Mouse (Mus musculus): ENCODE measurements at regions not wholly inside any gene's neighbourhood (a gene's known extent, or its start where the extent isn't known, plus 50 kb on each side); places are given as distances from the start of the nearest gene placed in this dataset.
"Not testable (repeated sequence)": the region's sequence is repeated elsewhere in the genome, so short reads cannot be mapped to it uniquely, and the experiment has no call there.

DNA sequence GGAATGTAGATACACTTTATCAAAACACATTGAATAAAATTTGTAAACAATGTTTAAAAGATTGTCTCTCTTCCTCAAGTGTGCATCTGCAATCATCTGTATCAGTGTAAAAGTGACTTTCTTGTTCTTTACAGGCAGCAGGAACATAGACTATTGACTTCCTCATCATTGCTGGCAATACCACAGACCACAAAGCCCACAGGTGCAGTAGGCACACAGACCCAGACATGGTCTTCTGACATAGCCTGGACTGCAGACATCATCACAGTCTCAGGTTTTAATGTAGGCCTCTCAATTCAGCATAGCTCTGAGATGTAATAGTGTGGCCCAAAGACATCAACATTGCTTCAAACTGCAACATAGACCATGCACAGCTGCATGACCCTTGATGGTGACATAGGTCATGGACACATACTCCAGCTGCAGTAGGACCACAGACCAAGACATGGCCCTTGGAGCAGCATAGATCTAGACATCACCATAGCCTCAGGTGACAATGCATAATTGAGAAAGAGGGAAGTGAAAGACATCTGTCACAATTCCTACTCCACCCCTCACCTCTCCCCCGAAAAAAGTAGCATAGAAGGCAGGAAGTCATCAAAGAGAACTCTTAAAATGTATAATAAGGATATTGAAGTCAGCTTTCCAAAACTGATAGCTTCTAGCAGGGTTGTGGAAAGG, 74.1 kb upstream of the Speer2 start:
- intact Hi-C loops (cut with DNase I), result no loop called here
- DNase-seq (ENCODE audit: low spot score in 2 of 2), result no peak

DNA sequence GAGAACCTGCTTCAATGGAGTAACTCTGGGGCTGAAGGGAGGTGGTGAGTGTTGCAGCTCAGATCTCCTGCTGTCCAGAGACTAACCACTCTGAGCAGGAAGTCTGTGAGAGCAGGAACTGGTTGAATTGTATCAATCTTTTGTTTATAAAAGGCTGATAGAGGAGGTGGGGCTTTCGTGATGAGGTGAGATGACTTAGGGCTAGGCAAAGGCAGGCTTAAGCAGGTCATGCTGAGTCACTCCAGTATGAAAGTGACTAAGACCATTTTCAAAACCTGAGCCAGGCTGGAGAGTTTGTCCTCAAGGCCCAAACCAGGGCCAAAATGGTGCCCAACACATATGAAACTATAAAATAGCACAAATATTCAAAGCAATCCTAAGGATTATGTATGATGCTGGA, 80.1 kb upstream of the Speer2 start:
- DNase-seq (ENCODE audit: low spot score in 2 of 2), result no peak
- intact Hi-C loops (cut with DNase I), result no loop called here

DNA sequence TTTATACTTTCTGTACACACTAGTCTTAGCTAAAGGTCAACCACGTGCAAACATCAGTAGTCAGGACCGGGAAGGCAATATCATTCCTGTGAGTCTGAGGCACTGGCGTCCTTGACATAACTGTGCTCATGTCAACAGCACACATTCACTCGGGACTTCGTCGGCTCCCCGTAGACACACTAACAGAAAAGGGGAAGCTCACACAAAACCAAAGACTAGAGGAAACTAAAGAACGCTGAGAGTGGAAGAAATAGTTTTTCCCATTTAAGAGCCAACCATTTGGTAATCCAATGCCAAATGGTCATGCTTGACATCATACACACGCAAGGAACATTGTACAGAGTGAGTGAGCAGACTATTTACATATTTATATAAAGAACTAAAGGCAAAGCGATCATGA, 85.2 kb upstream of the Speer2 start:
- intact Hi-C loops (cut with DNase I), result no loop called here
- no peak for DNase-seq (ENCODE audit: low spot score in 2 of 2)

DNA sequence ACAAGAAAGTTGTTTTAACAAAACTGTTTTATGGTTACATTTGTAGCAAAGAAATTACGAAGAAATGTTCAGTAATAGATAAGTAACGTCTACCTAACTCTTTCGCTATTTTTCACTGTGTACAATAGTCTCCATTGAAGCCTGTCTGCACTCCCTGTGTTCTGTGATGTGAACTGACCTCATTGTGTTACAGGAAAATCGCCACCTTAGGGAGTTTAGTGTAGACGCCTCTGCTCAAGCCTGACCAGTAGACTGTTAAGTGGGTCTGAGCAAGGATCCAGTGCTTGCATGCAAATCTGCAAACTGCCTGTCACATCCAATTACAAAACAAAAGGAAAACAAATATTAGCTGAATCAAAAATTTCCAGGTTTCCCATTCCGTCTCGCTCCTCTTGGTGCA, 85.8 kb upstream of the Speer2 start:
- no peak for DNase-seq (ENCODE audit: low spot score in 2 of 2)
- intact Hi-C loops (cut with DNase I), result no loop called here

DNA sequence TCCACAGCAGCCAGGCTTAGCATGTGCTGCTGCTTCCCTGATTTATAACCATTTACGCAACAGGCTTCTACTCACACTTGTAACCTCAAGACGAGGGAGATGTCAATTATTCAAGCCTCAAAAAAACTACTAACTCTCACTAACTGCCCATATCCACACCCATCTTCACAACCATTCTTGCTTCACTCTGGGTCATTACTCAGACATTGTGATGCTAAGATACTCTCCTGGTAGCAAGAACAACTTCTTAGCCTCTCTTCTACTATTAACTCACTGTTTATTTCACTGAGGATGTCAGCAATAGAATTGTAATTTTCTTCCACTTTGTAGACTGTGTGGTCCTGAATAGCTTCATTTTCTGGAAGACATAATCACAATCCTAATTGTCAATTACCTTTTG, 88.0 kb upstream of the Speer2 start:
- DNase-seq (ENCODE audit: low spot score in 2 of 2), result no peak
- intact Hi-C loops (cut with DNase I), result no loop called here

DNA sequence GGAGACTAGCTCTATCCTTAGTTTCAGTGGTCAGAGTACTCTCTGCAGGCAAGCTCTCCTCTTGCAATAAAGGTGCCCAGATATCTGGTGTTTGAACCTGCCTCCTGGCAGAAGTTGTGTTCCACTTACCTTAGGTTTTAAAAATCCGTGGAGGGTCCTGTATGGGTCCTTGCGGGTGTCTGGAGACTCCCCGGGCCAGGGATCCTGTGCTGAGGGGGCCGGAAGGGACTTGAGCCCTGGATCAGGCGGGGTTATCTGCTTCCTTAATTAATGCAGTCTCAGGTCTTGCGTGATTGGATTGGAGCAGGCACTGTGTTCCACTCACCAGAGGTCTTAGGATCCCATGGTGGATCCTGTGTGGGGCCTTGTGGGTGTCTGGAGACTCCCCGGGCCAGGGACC, 103.0 kb upstream of the Speer2 start:
- DNase-seq (ENCODE audit: low spot score in 2 of 2); intact Hi-C loops (cut with DNase I): not testable (repeated sequence)

DNA sequence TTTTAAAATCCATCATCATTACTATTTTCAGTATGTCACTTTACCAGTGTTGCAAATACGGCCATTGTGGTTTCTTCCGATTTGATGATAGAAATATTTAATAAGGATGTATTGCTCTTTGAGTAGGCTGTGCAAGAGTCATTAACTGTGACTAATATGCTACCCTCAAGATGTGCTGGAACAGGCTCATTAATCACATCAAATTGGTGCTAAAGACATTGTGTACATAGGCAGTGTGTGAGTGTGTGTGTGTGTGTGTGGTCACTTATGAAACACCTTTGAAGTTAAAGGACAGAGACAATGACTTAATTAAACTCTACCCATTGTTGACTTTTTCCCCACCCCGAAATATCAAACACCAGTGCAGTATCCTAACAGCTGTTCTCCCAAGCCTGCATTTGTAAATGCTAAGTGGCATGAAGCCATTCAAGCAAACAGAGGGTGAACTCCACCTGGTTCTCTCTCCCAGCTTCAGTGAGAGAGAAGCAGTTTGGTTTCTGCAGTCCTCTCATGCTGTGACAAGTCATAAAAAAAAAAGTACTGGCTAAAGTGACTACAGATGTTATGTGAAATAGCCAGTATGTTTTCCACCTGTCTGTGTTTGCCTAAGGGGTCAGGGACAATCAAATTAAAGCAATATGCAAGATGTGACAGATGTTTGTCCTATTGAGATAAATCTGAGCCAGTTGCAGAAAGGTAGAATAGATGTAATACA, 116.4 kb upstream of the Speer2 start:
- intact Hi-C loops (cut with DNase I), result no loop called here
- DNase-seq (ENCODE audit: low spot score in 2 of 2), result no peak

DNA sequence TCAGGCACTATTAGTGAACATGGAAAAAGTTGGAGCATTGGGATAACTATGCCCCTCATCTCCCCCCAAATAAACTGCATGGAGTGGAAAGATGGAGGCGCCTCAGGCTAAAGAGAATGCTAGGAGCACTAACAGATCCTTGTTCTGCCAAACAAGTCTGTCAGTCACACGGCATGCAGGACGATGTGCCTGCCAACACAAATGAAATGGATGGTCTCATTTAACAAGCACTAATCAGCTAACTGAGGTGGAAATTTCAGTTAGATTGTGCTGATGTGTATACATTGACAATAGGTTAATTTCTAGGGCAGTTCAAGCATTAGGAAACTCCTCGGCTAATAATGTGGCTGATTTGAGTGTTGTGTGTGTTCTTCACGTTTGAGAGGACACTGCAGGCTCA, 120.8 kb upstream of the Speer2 start:
- DNase-seq (ENCODE audit: low spot score in 2 of 2), result no peak
- intact Hi-C loops (cut with DNase I), result no loop called here

DNA sequence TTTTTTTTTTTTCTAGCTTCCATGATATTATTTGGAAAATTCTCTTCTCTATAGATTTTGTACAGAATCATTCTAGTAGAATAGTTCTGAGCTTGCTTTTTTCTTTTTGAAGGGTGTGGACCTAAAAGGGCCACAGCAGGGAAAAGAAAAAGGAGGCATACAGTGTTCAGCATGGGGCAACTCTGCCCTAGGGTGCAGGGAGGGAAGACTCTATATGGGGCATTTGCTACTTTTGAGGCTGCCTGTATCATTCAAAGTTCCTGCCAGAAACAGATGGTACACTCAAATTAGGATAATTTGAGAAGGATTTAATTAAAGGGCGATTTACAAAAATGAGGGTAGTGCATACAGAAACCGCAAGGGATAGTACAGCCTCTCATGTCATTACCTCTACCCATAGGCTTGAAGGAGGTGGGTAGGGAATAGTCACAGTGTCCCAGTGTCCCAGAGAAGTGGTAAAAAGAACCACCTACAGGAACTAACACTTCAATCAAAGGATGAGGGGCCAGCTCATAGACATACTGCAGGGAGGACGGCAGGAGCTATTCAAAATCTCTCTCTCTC, 128.4 kb upstream of the Speer2 start:
- intact Hi-C loops (cut with DNase I), result no loop called here
- DNase-seq (ENCODE audit: low spot score in 2 of 2), result peak in 1 of 2 experiments; percentile 7

DNA sequence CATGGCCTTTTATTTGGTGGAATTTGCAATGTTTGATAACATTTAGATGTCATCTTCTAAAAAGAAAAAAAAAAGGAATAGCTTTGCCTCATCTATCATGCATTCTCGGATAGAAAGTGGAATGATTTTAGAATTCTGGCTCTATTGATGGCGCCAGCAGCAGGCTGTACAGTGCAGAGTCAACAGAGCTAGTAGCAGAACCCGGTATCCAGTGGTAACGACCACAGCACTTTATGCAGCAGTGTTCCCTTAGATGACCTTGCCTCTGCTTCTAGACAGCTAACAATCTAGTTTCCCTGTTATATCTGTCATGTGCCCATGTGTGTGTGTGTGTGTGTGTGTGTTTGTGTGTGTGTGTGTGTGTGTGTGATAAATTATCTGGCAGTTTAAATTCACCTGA, 129.2 kb upstream of the Speer2 start:
- DNase-seq (ENCODE audit: low spot score in 2 of 2), result peak in 1 of 2 experiments; percentile 11
- intact Hi-C loops (cut with DNase I), result no loop called here

DNA sequence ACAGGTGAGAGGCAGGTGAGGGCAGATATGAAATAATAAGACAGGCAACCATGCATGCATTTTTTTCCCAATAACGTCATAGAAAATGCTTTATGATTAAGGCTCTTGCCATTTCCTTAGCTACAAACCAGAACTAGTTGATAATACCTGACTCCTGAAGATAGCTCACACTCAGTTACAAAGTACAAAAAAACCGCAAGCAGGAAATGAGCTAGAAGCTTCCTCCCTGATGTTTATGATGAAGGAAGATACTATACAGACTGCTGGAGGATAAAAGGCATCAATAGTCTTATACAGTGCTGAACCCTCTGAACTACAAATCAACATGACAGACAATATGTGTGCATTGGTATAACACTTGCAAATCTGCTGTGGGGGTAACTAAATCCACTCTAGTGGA, 143.3 kb upstream of the Speer2 start:
- intact Hi-C loops (cut with DNase I), result no loop called here
- no peak for DNase-seq (ENCODE audit: low spot score in 2 of 2)

DNA sequence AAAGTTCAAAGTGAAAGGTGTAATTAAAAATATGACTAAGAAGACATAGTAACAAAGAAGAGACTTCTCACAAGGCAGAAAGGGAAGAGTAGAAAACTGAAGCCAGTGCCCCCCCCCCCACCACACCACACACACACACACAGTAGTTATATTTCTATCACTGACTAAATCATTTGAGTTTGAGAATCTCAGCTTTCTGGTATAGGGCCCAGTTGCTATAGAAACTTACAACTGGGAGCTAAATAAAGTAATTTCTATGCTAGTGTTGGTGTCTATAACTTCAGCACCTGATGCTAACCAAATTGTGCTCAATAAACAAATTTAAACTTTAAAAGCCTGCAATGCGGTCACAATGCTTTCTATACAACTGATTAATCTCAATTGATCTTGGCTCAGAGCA, 153.4 kb upstream of the Speer2 start:
- peak in 1 of 2 experiments; percentile 37 for DNase-seq (ENCODE audit: low spot score in 2 of 2)
- intact Hi-C loops (cut with DNase I), result no loop called here

DNA sequence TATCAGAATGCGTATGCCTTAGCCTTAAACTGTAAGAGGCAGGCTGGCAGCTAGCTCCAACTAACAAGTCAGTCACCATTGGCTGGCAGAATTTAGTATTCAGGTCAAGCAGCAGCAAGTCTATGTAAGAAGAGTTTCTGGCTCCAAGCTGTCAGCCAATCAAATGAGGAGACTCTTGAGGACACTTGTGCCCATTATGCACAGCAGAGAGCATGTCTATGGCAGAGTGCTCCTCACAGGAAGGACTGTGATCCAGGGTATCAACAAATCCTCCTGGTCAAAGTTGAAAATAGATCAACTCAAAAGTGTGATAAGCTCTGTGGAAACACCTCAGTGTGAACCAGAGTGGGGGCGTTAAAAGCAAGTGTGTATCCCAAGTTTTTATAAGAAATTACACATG, 156.0 kb upstream of the Speer2 start:
- no peak for DNase-seq (ENCODE audit: low spot score in 2 of 2)
- intact Hi-C loops (cut with DNase I), result no loop called here

DNA sequence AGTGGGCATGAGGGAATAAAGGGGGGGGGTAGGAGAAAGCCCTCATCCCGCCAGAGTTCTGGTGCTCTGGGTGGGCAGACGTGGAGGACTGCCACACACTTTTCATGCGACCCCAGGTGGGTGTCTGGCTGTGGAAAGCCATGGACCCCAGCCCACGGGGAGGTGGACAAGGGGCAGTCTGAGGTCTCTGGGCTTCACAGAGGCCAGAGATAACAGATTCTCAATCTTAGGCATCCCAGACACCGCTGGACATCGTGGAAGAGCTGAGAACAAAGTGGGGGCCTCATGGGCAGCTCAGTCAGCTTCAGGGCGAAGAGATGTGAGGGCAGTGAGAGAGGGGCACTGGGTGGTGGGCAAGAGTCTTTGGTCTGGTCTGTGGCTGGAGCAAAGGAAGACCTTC, 157.9 kb upstream of the Speer2 start:
- intact Hi-C loops (cut with DNase I), result no loop called here
- DNase-seq (ENCODE audit: low spot score in 2 of 2), result no peak

DNA sequence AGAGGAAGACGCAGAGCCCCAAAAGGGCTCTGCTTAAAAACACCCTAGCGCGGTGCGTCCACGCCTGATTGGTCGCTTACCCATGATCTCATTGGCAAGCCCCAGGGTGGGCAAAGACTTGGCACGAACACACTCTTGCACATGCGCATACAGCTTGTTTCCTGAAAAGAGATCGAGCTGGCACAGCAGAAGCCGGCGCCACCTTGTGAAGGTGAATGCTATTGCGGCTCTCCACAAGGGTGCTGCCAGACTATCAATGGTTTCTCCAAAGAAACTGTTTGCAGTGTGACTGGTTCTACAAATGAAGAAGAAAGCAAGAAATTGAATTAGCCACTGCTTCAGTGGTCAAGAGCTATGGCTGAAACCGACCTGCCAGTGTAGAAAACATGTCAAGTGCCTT, 165.1 kb upstream of the Speer2 start:
- intact Hi-C loops (cut with DNase I), result no loop called here
- DNase-seq (ENCODE audit: low spot score in 2 of 2), result peak in 1 of 2 experiments; percentile 4

DNA sequence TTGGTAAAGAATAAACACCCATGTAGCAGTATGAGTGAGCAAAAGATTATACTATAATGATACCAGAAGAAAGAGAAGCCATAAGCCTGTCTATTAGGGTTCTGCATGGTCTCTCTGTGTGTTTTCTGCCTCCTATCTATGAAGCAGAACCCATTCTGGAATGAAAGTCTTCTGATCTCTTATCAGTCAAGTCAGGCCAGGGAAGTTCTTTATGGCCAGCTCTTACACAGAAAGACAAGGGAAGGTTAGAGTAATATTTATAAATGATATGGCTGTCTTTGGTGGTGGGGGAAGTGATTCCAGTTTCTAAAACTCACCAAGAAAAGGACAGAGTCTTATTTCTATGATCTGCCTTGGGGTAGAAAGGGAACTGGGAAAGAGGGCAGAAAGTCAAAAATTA, 182.0 kb upstream of the Speer2 start:
- intact Hi-C loops (cut with DNase I), result no loop called here

DNA sequence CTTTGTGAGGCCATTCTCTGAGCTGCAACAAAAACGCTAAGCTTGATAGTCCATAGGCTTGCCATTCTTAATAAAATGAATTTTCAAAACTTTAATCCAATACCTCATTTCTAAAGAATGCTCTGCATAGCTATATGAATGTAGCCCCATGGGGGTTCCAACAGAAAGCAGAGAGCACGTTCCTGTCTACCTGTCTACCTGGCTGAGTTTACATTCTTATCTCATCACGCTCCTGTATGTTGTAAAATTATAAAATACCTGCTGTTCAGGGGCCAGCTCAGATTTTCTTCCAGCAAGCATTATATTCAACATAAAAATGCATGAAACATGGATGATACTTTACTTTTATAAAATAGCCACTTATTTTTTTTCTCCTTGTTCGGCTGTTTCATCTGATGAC, 182.5 kb upstream of the Speer2 start:
- DNase-seq (ENCODE audit: low spot score in 2 of 2), result no peak
- intact Hi-C loops (cut with DNase I), result no loop called here

More for the DNA sequence above, 182.0 kb upstream of the Speer2 start:
- no peak for DNase-seq (ENCODE audit: low spot score in 2 of 2)

DNA sequence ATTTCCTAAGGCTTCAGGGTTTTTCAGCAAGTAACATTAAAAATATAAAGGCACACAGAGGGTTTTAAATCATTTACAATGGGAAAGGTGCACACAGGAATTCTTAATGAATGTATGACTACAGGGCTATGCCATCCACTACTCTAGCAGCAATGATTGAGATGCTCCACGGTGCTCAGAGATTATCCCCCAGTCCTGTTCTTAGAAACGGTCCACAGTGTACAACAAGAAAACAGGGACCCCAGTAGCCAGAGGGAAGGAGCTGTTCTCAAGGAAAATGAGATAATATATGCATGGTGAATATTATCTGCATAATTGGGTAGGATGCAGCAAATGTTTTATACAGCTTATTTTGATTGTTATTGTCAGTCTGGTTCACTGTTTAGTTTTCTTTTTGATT, 186.3 kb upstream of the Speer2 start:
- intact Hi-C loops (cut with DNase I), result no loop called here
- no peak for DNase-seq (ENCODE audit: low spot score in 2 of 2)

DNA sequence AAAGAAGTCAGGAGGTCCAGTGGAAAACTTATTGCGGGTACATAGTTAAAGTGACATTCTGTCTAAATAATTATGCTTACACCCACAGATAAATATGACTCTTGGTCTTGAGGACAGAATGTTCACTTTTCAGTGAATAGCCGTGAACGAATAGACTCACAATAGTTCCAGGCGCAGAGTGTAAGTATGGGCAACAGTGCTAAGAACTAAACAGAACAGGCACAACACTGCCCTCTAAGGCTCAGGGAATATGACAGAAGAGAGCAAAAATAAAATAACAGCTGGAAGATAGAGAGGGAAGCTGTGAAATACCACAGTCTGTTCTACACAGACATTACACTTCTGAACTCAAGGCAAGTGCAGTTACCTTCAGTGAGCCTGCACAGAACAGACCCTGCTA, 207.9 kb upstream of the Speer2 start:
- DNase-seq (ENCODE audit: low spot score in 2 of 2), result no peak
- intact Hi-C loops (cut with DNase I), result no loop called here

DNA sequence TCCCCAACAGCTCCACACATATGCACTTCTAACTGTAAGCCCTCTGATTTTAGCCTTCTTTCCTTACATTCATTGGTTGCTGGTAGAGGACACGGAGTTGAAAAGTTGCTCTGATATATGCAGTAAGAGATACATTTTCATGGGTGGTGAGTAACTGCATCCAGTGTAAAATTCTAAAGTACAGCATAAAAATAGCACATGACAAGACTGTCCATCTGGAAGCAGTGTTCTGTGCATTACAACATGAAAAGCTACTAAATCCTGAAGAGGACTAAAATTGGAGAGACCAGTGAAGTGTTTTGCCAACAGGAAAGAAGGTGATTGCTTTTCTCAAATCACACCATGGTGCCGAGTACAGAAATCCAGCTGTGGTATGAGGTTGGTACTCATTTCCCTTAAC, 210.2 kb upstream of the Speer2 start:
- intact Hi-C loops (cut with DNase I), result no loop called here
- peak in 1 of 2 experiments; percentile 28 for DNase-seq (ENCODE audit: low spot score in 2 of 2)

DNA sequence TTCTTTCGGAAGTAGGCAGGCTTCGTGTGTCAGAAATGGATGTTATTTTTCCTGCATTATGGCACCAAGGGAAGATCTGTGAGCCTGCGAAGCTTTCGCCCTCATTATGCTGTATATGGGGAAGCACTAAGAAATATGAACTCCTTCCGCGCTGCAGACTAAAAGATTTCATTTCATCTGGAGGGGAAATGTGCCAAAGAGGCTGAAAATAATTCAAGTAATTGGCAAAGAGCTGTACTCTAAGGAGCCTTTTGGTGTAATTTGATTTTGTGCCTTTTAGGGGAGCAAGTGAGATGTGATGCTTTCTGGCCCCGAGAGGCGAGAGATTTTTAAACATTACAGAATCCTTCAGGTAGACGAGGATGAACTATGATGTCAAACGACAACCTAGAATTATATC, 216.0 kb upstream of the Speer2 start:
- DNase-seq (ENCODE audit: low spot score in 2 of 2), result peak in 1 of 2 experiments; percentile 32
- intact Hi-C loops (cut with DNase I), result no loop called here
